24 mouse cellular contexts compared by ENCODE assay signal in the genomic region with DNA sequence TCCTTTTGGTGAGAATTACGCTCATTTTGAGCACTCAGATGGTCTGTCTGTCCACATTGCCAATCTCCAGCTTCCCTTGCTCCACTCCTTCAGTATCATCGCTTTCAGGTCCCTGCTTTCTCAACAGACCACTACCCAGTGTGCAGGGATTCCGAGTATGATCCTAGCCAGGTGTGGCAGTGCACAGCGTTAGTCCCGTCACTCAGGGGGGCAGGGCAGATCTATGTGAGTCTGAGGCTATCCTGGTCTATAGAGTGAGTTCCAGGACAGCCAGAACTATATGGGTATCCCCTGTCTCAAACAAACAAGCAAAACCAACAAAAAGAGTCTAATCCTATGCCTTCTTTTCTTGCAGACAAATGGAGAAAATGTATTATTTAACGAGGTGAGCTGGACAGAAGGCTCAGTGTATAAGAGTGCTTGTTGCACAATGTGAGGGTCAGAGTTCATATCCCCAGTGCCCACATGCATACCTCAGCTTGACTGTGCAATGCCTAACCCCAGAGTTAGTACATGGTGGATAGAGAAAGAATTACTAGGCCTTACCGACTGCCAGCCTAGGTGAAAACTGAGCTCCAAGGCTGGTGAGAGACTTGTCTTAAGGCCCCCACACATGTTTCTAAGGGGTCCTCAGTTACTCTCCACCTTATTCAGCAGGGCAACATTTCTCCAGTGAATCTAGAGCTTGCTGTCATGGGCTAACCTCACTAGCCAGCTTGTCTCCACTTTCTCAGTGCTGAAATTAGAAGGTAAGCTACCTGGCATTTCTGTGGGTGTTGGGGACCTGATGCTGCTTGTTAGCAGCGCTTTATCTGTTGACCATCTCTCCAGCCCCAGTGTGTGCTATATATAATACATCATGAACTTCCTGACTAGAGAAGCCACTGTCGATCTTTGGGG. TPM values are rescaled to one million over a fixed set of nuclear protein-coding genes. Genes with fewer than 3 reads are reported as not detected.
DNase-seq lines count a peak whose midpoint lies in the region; ATAC-seq and TF ChIP-seq lines count a peak whose summit lies in the region.
"Had no signal": no experiment of that assay in that cellular context is flagged by ENCODE, and none has a peak within 500 bp of the region (broad histone marks: within the 10 kb centered on the region; RNA-seq: fewer than 3 reads in every experiment).

No protein-coding gene starts in this region.

- 63% methylated on average over 9 of the region's 9 CpGs for WGBS in intestine, postnatal 0 days
- 65% methylated on average over 9 of the region's 9 CpGs for WGBS in liver, embryonic 13.5 days (ENCODE audit: insufficient replicate concordance)
- WGBS in forebrain, postnatal 0 days = 78% methylated on average over 9 of the region's 9 CpGs

- H3K9ac ChIP-seq in intestine, postnatal 0 days (ENCODE audit: low read depth, low read length) = no peak overlapping the region
- H3K9ac ChIP-seq in liver, embryonic 13.5 days = no peak overlapping the region
- no peak overlapping the region for H3K9ac ChIP-seq in forebrain, postnatal 0 days
- H3K9ac ChIP-seq: embryonic facial prominence, embryonic 15.5 days; heart, embryonic 15.5 days; limb, embryonic 15.5 days had no signal

- 0 out of 2 replicates have a peak, but pooled peaks have one; percentile 36 for ATAC-seq in intestine, postnatal 0 days
- ATAC-seq in liver, embryonic 13.5 days (ENCODE audit: low read depth) = peak; percentile 69
- no peak for ATAC-seq in forebrain, postnatal 0 days
- ATAC-seq: forebrain, embryonic 16.5 days; hindbrain, embryonic 16.5 days had no signal

- H3K4me1 ChIP-seq in intestine, postnatal 0 days (replicated peaks; ENCODE audit: control insufficient read depth, insufficient read depth, low read length) = no peaks in the 10 kb centered on the region
- peaks cover 45% of the 10 kb centered on the region for H3K4me1 ChIP-seq in liver, embryonic 13.5 days (replicated peaks)
- H3K4me1 ChIP-seq in forebrain, postnatal 0 days (ENCODE audit: insufficient read depth) = no peaks in the 10 kb centered on the region
- H3K4me1 ChIP-seq: embryonic facial prominence, embryonic 15.5 days; heart, embryonic 15.5 days; limb, embryonic 15.5 days had no signal

- H3K4me2 ChIP-seq in intestine, postnatal 0 days (replicated peaks; ENCODE audit: low read depth) = no peak overlapping the region
- no peak overlapping the region for H3K4me2 ChIP-seq in liver, embryonic 13.5 days
- no peak overlapping the region for H3K4me2 ChIP-seq in forebrain, postnatal 0 days (ENCODE audit: low read depth)
- H3K4me2 ChIP-seq: embryonic facial prominence, embryonic 15.5 days; heart, embryonic 15.5 days; limb, embryonic 15.5 days had no signal

- peak; percentile 18 for DNase-seq in lung, postnatal 36 days
- no peak for DNase-seq in lung, postnatal 4 days
- no peak for DNase-seq in liver, embryonic 13.5 days
- DNase-seq in yolk sac, embryonic 10.5 days (ENCODE audit: low spot score) = peak; percentile 50
- no peak for DNase-seq in forebrain, postnatal 0 days
- DNase-seq in kidney, adult 8-10 months = no peak
- no peak for DNase-seq in adrenal gland, adult 8-10 months
- DNase-seq: adrenal gland, postnatal 10 days; B cell, adult 2 months; cerebellum, postnatal 14 days; embryo, embryonic 11 days; heart, adult 2 months; kidney, adult 9 months; kidney, postnatal 4 days; lung, postnatal 10 days; retina, postnatal 1 day; right cerebral cortex, postnatal 4 days had no signal

- TF ChIP-seq CTCF in intestine, postnatal 0 days (IDR thresholded peaks at IDR 0.05; ENCODE audit: low read depth) = no peak
- no peak for TF ChIP-seq CTCF in forebrain, postnatal 0 days (IDR thresholded peaks at IDR 0.05; ENCODE audit: low read depth)

- H3K27ac ChIP-seq in intestine, postnatal 0 days (ENCODE audit: low read depth, low read length) = no peak overlapping the region
- H3K27ac ChIP-seq in liver, embryonic 13.5 days = 0 out of 2 replicates have a peak overlapping the region, but pooled peaks have one; percentile 29
- no peak overlapping the region for H3K27ac ChIP-seq in forebrain, postnatal 0 days (ENCODE audit: low read depth, low read length)
- H3K27ac ChIP-seq: embryonic facial prominence, embryonic 15.5 days; heart, adult 2 months; heart, embryonic 15.5 days; limb, embryonic 15.5 days; stomach, postnatal 0 days had no signal

- no peaks in the 10 kb centered on the region for H3K9me3 ChIP-seq in intestine, postnatal 0 days (ENCODE audit: control insufficient read depth)
- H3K9me3 ChIP-seq in liver, embryonic 13.5 days (replicated peaks) = no peaks in the 10 kb centered on the region
- no peaks in the 10 kb centered on the region for H3K9me3 ChIP-seq in forebrain, postnatal 0 days (ENCODE audit: low read length)
- H3K9me3 ChIP-seq: embryonic facial prominence, embryonic 15.5 days; heart, embryonic 15.5 days; limb, embryonic 15.5 days had no signal

- no peaks in the 10 kb centered on the region for H3K27me3 ChIP-seq in intestine, postnatal 0 days (replicated peaks; ENCODE audit: control insufficient read depth, insufficient read depth, low read length)
- no peaks in the 10 kb centered on the region for H3K27me3 ChIP-seq in liver, embryonic 13.5 days
- H3K27me3 ChIP-seq in forebrain, postnatal 0 days (ENCODE audit: insufficient read depth, low read length) = no peaks in the 10 kb centered on the region
- H3K27me3 ChIP-seq: embryonic facial prominence, embryonic 15.5 days; heart, embryonic 15.5 days; limb, embryonic 15.5 days had no signal

- H3K4me3 ChIP-seq in intestine, postnatal 0 days (ENCODE audit: low read depth, low read length) = no peak overlapping the region
- H3K4me3 ChIP-seq in liver, embryonic 13.5 days (replicated peaks) = no peak overlapping the region
- H3K4me3 ChIP-seq in forebrain, postnatal 0 days (ENCODE audit: low read depth, low read length) = no peak overlapping the region
- H3K4me3 ChIP-seq: embryonic facial prominence, embryonic 15.5 days; heart, adult 2 months; heart, embryonic 15.5 days; limb, embryonic 15.5 days had no signal

- H3K36me3 ChIP-seq in intestine, postnatal 0 days (ENCODE audit: control insufficient read depth, insufficient read depth) = no peaks in the 10 kb centered on the region
- no peaks in the 10 kb centered on the region for H3K36me3 ChIP-seq in liver, embryonic 13.5 days
- no peaks in the 10 kb centered on the region for H3K36me3 ChIP-seq in forebrain, postnatal 0 days (ENCODE audit: insufficient read depth)
- H3K36me3 ChIP-seq: embryonic facial prominence, embryonic 15.5 days; heart, embryonic 15.5 days; limb, embryonic 15.5 days had no signal

RNA-seq across cellular contexts. Expression of gene St7, which starts 35.4 kb away (rescaled TPM):
- 11.2 and 12.4 TPM in 2 replicates for polyA plus RNA-seq in intestine, postnatal 0 days (2015; fragmentation: Nextera tagmentation; extraction: Ambion mirVana)
- 11.0 and 11.8 TPM in 2 replicates for polyA plus RNA-seq in liver, embryonic 13.5 days (2015; fragmentation: Nextera tagmentation; extraction: Ambion mirVana)
- 57.7 and 67.3 TPM in 2 replicates for total RNA-seq in forebrain, postnatal 0 days (2014; rRNA removed)
- 40.0 and 41.9 TPM in 2 replicates for polyA plus RNA-seq in forebrain, postnatal 0 days (2015; fragmentation: Nextera tagmentation; extraction: Ambion mirVana)
- 10 to 100 TPM; 24.7 to 32.7 (median 30.4) TPM for total RNA-seq in adrenal gland, adult 8-10 months (2022)

Comparison
In these comparisons a context has a peak if more than half of its experiments do, and no peak if none do; other contexts are left out.
1. DNase-seq: peak in lung, postnatal 36 days (single experiment) and yolk sac, embryonic 10.5 days (single experiment); none in lung, postnatal 4 days (0 of 2), liver, embryonic 13.5 days (single experiment), forebrain, postnatal 0 days (single experiment), kidney, adult 8-10 months (0 of 2) and adrenal gland, adult 8-10 months (single experiment).